Mouse (Mus musculus) lung, adult 2 months (tissue): ENCODE results near the gene Creg2.

ENCODE experiments used
- CTCF ChIP-seq: fragments of 200-500 bp; IDR thresholded peaks from 2 replicates; pipeline ENCODE4 v1.5.1; 2011; ENCODE audit warnings: mild to moderate bottlenecking, low read length, control low read depth; ENCODE audit not compliant: insufficient read depth
- POLR2A ChIP-seq: fragments of 200-500 bp; IDR thresholded peaks from 2 replicates; pipeline ENCODE4 v1.6.1; 2011; ENCODE audit warnings: low read depth, mild to moderate bottlenecking, control low read depth, low read length, borderline replicate concordance; ENCODE audit errors: extremely low read depth

DNA sequence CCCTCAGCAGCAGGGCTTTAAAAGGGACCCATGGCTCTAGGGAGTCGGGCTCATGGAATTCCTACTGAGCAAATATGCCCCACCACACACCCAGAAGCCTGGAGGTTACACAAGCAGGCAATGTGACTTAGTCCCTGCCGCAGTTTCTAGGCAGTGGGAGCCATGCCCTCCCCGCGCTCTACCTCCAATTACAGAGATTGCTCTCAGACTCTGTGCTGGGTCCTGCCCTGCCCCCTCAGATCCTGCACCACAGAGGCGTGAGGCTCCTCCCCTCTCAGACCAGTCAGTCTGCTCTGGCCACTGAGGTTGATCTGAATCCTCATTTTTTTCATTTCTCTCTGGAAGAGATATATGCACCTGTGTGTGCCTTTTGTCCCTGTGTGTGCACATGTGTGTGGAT is 14.6 kb downstream of the Creg2 start:
- TF ChIP-seq CTCF (no peak), POLR2A (no peak)
